Mouse (Mus musculus): ENCODE results near the gene Polr2g.
"Not testable (repeated sequence)": the region's sequence is repeated elsewhere in the genome, so short reads cannot be mapped to it uniquely, and the experiment has no call there.

Gene Polr2g

GRCm38 (mm10) chr19:8798264-8798946 is at the start of gene Polr2g:
TSS of gene Polr2g (minus strand) at chr19:8798577.
- DNase-seq: peak; percentile 91

- peak; percentile 54 for DNase-seq
These were observed 46.2 kb upstream of the Polr2g start for GRCm38 (mm10) chr19:8844371-8845129.

GRCm38 (mm10) chr19:8842961-8843360 is 44.6 kb upstream of the Polr2g start:
- DNase-seq: no peak

- DNase-seq: peak; percentile 66
These were observed 42.6 kb upstream of the Polr2g start for GRCm38 (mm10) chr19:8841012-8841411.

DNA sequence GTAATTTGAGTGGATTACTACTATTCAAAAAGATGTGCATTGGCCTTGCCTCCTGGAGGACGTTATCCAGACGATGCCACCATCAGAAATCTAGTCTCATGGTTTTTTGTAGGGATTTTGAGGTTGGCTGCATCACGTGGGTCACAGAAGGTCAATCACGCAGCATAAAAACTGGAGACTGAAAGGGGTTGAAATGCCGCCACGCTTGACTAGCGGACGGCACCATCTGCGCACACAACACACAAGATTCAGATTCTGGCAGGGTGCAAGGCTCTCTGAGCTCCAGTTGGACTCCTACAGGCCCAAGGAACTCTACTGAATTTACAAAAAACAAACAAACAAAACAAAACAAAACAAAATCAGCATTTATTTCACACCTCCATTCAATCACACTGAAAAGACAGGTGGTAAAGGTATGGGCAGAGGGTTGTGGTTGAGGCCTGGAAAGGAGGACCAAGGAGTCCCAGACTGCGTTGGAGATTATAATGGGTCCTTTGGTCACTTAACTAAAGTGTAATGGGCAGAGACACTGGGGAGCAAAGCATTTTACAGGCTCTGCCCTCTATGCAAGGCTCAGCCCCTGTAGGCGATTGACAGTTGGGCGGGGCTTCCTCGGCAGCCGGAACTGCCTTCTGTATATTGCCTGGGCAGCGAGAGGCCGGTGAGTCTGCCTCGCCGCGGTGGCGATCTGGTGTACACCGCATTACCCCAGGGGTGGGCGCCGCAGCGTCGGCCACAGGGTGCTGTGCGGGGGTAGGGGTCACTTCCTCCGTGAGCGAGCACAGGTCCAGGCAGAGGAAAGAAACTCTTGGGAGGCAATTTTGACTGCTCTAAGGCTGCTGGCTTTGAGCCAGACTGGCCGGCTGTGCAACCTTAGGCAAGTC is 41.8 kb upstream of the Polr2g start:
- peak; percentile 88 for DNase-seq

DNA sequence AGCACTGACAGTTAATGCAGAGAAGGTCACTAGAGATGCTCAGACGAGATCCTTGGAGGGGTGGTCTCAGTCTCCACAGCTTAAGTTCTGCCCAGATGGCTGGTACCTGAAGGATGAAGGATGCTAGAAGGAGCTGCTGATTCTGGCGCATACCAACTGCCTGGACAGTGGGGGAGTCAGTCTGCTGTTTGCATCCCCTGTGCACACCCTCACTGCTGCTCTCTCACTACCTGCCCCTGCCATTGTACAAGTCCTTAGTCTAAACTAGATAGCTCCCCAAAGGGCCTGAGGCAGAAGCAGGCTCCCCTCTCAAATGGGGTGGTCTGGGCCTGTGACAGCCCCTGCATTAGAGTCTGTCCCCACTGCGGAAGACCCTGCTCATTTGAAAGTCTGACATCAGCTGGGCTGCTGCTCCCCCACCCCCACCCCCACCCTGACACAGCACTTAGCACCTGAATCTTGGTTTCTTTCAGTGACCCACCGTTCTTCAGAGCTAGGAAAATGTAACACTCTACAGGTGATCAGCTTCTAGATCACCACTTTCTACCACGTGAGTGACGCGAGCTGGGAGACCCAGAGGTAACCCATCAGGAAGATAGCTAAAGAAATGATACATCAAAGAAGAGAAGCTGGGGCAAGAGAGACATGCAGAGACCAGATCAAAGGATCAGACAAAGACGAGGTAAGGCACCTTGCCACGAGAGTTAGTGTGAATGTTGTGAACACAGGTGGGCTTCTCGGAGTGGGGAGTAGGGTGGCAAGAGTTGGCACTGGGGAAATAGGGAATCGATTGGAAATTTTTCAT is 40.9 kb upstream of the Polr2g start, which contains the start of gene Gng3:
Gene Gng3, minus strand, starts transcription at position 92 of the 805 bp plus-strand sequence.
- DNase-seq: peak; percentile 95

- peak; percentile 76 for DNase-seq
These were observed 39.8 kb upstream of the Polr2g start for GRCm38 (mm10) chr19:8838041-8838730.

DNA sequence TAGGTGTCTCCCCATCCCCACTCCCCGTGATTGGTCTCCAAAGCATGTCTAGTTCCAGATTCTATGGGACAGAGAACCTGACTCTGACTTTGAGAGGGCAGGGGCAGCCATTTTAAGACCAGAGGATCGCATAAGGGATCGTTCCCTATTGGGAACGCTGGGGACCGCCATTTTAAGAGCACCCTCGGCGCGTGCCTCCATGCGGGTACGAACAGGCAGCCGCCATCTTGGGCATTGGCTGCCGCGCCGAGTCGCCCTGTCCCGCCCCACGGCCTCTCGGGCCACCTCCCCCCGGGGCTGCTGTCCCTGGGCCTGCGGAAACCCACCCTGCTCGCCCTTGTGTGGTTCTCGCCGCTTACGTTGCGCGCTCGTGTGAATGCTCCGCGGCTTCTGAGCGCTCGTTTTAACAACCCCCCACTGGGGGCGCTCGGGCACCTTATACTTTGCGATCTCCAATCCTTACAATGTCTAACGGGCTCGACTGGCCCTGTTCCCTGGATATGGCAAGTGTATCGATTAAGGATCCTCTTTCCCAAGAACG is 38.9 kb upstream of the Polr2g start, which contains the start of gene Bscl2:
Gene Bscl2, plus strand, starts transcription at position 217 of the 541 bp plus-strand sequence.
- peak; percentile 86 for DNase-seq

GRCm38 (mm10) chr19:8836327-8836726 is 38.0 kb upstream of the Polr2g start:
- DNase-seq: not testable (repeated sequence)

DNA sequence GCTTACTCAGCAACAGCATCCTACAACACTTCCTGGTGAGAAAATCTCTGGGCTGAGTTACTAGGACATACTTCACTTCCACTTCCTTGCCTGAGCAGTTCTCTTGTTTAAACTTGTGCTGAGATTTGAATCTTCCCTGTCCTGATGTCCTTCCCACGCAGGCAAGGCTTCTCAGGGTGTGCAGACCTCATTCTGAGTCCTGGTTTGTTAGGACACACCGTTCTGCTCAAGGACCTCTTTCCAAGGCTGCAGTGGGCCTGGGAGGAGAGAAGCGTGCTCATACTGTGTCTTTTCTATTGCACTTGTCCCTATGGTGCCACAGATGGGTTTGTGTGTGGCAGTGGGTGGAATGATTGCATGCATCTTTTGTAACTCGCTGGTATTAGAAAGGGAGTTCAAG is 34.6 kb upstream of the Polr2g start:
- DNase-seq: no peak

GRCm38 (mm10) chr19:8831262-8831661 is 32.9 kb upstream of the Polr2g start:
- DNase-seq: no peak

DNA sequence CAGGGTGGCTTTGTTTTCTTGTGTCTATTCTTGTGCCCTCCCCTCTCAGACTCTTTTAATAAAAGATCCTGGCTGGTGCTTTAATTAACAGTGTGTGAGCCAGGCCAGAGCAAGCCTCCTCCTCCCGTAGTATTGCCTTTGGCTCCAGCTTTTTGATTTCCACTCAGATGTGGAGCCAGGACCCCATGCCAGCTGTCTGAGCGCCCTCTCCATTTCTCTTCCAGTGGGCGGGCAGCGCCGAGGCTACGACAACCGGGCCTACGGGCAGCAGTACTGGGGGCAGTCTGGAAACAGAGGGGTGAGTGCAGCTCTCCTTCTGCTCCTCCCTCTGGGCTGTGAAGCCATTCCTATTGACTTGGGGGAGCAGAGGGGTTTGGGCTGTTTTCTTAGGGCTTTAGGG is 32.3 kb upstream of the Polr2g start:
- DNase-seq: no peak

DNA sequence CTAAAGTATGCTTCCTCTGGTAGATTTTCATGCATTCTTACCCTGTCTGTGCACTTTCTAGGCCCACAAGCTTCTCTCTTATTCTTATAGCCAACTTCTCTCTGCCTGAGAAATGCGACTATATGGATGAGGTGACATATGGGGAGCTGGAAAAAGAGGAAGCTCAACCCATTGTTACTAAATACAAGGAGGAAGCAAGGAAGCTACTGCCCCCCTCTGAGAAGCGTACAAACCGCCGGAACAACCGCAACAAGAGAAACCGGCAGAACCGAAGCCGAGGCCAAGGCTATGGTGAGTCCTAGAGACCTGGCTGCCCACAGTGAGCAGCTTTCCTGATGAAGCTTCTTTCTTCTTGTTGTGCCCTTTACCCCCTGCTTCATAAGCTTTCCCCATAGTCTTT is 31.3 kb upstream of the Polr2g start, which contains the start of gene AC129217.1:
Gene AC129217.1, plus strand, starts transcription at position 114 of the 400 bp plus-strand sequence.
- DNase-seq: no peak

DNA sequence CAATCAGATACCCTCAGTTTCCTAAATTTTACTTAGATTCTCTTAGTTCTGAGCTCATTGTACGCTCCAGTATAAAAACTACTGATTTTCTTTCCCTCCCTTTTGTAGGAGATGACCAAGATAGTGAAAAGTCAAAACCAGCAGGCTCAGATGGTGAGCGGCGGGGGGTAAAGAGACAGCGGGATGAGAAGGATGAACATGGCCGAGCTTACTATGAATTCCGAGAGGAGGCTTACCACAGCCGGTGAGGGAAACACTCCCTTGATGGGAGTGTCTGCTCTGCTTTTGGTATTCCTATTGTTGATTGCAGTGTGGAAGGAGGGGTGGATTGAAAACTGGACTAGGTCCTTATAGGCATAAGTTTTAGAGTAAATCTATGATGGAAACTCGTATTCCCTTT is 24.3 kb upstream of the Polr2g start:
- DNase-seq: peak; percentile 65

DNA sequence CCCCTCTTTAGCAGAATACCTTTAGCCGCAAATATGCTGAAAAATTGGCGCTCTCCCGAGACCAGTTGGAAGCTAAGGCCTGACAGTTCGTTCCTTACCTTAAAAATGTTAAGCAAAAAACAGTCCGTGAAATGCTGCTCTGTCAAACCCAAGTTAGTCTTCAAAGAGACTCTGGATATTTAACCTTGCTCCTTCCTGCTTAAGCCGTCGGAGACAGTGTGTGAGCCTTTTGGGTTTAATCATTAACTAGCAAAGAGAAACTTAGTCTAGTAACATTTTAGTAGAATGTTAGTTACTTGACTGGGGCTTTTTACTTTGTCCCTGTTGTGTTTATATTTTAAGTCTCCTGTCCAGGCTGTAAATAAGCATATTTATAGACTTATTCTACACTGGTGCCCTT is 22.8 kb upstream of the Polr2g start:
- no peak for DNase-seq

- peak; percentile 81 for DNase-seq
These were observed 22.1 kb upstream of the Polr2g start for GRCm38 (mm10) chr19:8820424-8820956.

GRCm38 (mm10) chr19:8819596-8820423 is 21.4 kb upstream of the Polr2g start, which contains the start of gene Hnrnpul2:
TSS of gene Hnrnpul2 (plus strand) at chr19:8820010.
- DNase-seq: peak; percentile 99

GRCm38 (mm10) chr19:8818801-8819595 is 20.6 kb upstream of the Polr2g start, which contains the start of gene Ttc9c:
TSS of gene Ttc9c (minus strand) at chr19:8819333.
- peak; percentile 98 for DNase-seq

DNA sequence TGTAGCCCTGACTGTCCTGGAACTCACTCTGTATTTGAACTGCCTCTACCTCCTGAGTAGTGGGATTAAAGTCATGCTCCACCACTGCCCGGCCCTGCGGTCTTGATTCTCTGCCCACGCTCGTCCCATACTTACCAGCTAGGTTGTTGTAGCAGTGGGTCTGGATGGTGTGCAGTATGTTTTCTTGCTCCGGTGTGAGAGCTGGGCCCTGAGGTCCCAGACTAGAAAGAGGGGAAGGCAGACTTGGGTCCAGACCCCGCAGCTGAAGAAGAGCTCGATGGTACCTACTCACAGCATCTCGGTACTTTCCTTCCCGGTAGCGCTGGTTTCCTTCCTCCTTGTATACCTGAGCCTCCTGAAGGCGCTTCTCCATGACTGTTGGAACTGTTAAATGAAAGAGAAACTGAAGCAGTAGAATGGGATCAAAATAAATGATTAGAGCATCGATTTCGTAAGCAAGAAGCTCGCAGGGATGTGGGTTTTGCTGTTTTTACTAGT is 20.0 kb upstream of the Polr2g start:
- no peak for DNase-seq

Measured in cerebellum, adult 11-12 months (tissue).